Comparison of ENCODE assay signal across 18 mouse cellular contexts in the genomic region with DNA sequence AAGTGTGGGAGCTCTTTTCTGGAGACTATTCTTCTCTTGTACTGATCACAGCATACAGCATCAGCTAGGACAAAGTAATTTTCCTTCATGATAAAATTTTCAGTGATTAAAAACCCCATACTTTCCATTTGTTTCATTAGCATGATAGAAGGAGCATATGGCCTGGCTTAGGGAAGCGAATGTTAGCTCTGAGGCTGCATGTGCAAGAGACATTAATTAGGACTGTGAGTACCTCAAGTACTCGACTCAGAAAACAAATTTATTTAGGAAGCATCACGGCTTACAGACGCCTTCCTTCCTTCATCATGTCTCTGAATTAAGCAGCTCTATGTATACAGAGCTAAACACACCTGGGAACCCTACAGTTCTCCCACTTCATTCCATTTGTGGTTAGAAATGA.
DNase-seq lines count a peak whose midpoint lies in the region; ATAC-seq and TF ChIP-seq lines count a peak whose summit lies in the region.
"Had no signal": no experiment of that assay in that cellular context is flagged by ENCODE, and none has a peak within 500 bp of the region (broad histone marks: within the 10 kb centered on the region; RNA-seq: fewer than 3 reads in every experiment).

No protein-coding gene starts in this region.

- no peaks in the 10 kb centered on the region for H3K36me3 ChIP-seq in forebrain, embryonic 14.5 days (ENCODE audit: control insufficient read depth, insufficient read depth, low read length)
- H3K36me3 ChIP-seq in forebrain, embryonic 12.5 days (replicated peaks): no peaks in the 10 kb centered on the region
- H3K36me3 ChIP-seq in CH12.LX (replicated peaks in 1 of 2; ENCODE audit: control insufficient read depth in 1 of 2, insufficient read depth in 1 of 2, low read length in 1 of 2): no peaks in the 10 kb centered on the region
- H3K36me3 ChIP-seq: embryonic facial prominence, embryonic 10.5 days; heart, embryonic 12.5 days; hindbrain, embryonic 10.5 days had no signal

- no peak; the same call in 1 of the 2 replicates for TF ChIP-seq EP300 in CH12.LX (IDR thresholded peaks at IDR 0.05; ENCODE audit: low read length)

- dilution Hi-C loops in CH12.LX (cut with MboI; ENCODE audit: extremely low pct_ligation_motif_present, extremely low pct_unique_long_range_greater_than_20kb, low sequenced_read_pairs): no loop called here

- no peak for TF ChIP-seq POLR2A in CH12.LX (IDR thresholded peaks at IDR 0.05; ENCODE audit: low read depth, low read length)

- TF ChIP-seq CTCF in CH12.LX (conservative IDR thresholded peaks at IDR 0.05 in 1 of 2, IDR thresholded peaks at IDR 0.05 in 1 of 2; ENCODE audit: low read depth in 2 of 2, low read length in 2 of 2): no peak

- peak; percentile 60 for DNase-seq in forebrain, embryonic 14.5 days (ENCODE audit: low spot score)
- DNase-seq in layer of hippocampus, adult 18-20 months (ENCODE audit: low spot score in 2 of 2): peak; percentile 26 to 76
- DNase-seq in layer of hippocampus, postnatal 36 days: no peak
- DNase-seq in CH12.LX (ENCODE audit: extremely low read depth): peak; percentile 27
- peak; percentile 65 for DNase-seq in layer of hippocampus, adult 9-11 months
- DNase-seq in yolk sac, embryonic 10.5 days (ENCODE audit: low spot score): no peak
- DNase-seq: adrenal gland, postnatal 14 days; cerebellum, adult 2 months; cerebellum, postnatal 10 days; gastrocnemius, adult 2 months; gastrocnemius, postnatal 25 days had no signal

- 50% methylated on average over 4 of the region's 4 CpGs for WGBS in forebrain, embryonic 14.5 days
- 70% methylated on average over 4 of the region's 4 CpGs for WGBS in forebrain, embryonic 12.5 days

- no peak overlapping the region for H3K4me2 ChIP-seq in forebrain, embryonic 14.5 days (ENCODE audit: low read length)
- H3K4me2 ChIP-seq in forebrain, embryonic 12.5 days: no peak overlapping the region
- H3K4me2 ChIP-seq in CH12.LX (ENCODE audit: insufficient read depth, low read depth, poor library complexity, severe bottlenecking): no peak overlapping the region
- H3K4me2 ChIP-seq: heart, embryonic 12.5 days; hindbrain, embryonic 14.5 days had no signal

- ATAC-seq in forebrain, embryonic 14.5 days: peak; percentile 65
- no peak for ATAC-seq in forebrain, embryonic 12.5 days (ENCODE audit: low FRiP score)
- ATAC-seq: activated CD4-positive, CD25-positive, alpha-beta regulatory T cell, adult 4 months; Patski had no signal

- no peak overlapping the region for H3K9ac ChIP-seq in forebrain, embryonic 14.5 days (ENCODE audit: low read length)
- no peak overlapping the region for H3K9ac ChIP-seq in forebrain, embryonic 12.5 days
- peak overlapping the region; percentile 77; the same call in 1 of the 2 replicates for H3K9ac ChIP-seq in CH12.LX (ENCODE audit: insufficient read depth, low read depth)
- H3K9ac ChIP-seq: heart, embryonic 12.5 days; hindbrain, embryonic 14.5 days had no signal

- no peaks in the 10 kb centered on the region for H3K79me2 ChIP-seq in CH12.LX (replicated peaks; ENCODE audit: control insufficient read depth, extremely low read depth, insufficient read depth, poor library complexity, severe bottlenecking)

- H3K27ac ChIP-seq in forebrain, embryonic 14.5 days (ENCODE audit: low read depth, low read length): peak overlapping the region; percentile 39; the same call in 1 of the 2 replicates
- H3K27ac ChIP-seq in forebrain, embryonic 12.5 days: no peak overlapping the region
- H3K27ac ChIP-seq in CH12.LX (ENCODE audit: insufficient read depth, low read depth): peak overlapping the region; percentile 80
- H3K27ac ChIP-seq: embryonic facial prominence, embryonic 10.5 days; gastrocnemius, adult 2 months; hindbrain, embryonic 10.5 days; hindbrain, embryonic 14.5 days had no signal

- no peak overlapping the region for H3K4me3 ChIP-seq in forebrain, embryonic 14.5 days (ENCODE audit: low read depth, low read length)
- H3K4me3 ChIP-seq in forebrain, embryonic 12.5 days (replicated peaks): no peak overlapping the region
- H3K4me3 ChIP-seq in CH12.LX (replicated peaks in 1 of 3; ENCODE audit: low read depth in 2 of 3, low read length in 2 of 3, poor library complexity in 1 of 3): no peak overlapping the region
- H3K4me3 ChIP-seq: embryonic facial prominence, embryonic 10.5 days; gastrocnemius, adult 2 months; heart, embryonic 12.5 days; hindbrain, embryonic 10.5 days had no signal

- no peaks in the 10 kb centered on the region for H3K9me3 ChIP-seq in forebrain, embryonic 14.5 days (replicated peaks; ENCODE audit: control insufficient read depth, low read length)
- no peaks in the 10 kb centered on the region for H3K9me3 ChIP-seq in forebrain, embryonic 12.5 days
- H3K9me3 ChIP-seq in CH12.LX (replicated peaks; ENCODE audit: low read length): no peaks in the 10 kb centered on the region
- H3K9me3 ChIP-seq: embryonic facial prominence, embryonic 10.5 days; heart, embryonic 12.5 days; hindbrain, embryonic 10.5 days had no signal

- TF ChIP-seq RAD21 in CH12.LX (IDR thresholded peaks at IDR 0.05; ENCODE audit: low read depth, low read length): no peak

- H3K4me1 ChIP-seq in forebrain, embryonic 14.5 days (ENCODE audit: control insufficient read depth, insufficient read depth, low read length): peaks cover 3% of the 10 kb centered on the region; the same call in 1 of the 2 replicates
- H3K4me1 ChIP-seq in forebrain, embryonic 12.5 days: peaks cover 12% of the 10 kb centered on the region; the same call in 1 of the 2 replicates
- peaks cover 37 to 91% of the 10 kb centered on the region in 2 experiments for H3K4me1 ChIP-seq in CH12.LX (ENCODE audit: control insufficient read depth in 1 of 2, insufficient read depth in 2 of 2)
- H3K4me1 ChIP-seq: heart, embryonic 12.5 days had no signal

- in situ Hi-C loops in CH12.LX (cut with MboI; ENCODE audit: low pct_ligation_motif_present, low pct_unique_long_range_greater_than_20kb, low sequenced_read_pairs): loop anchor here (5.0 kb wide), 1 partner anchor 99 kb away; no protein-coding TSS in a partner anchor

- no peaks in the 10 kb centered on the region for H3K27me3 ChIP-seq in forebrain, embryonic 14.5 days (replicated peaks; ENCODE audit: control insufficient read depth, insufficient read depth, low read length)
- no peaks in the 10 kb centered on the region for H3K27me3 ChIP-seq in forebrain, embryonic 12.5 days
- H3K27me3 ChIP-seq in CH12.LX (replicated peaks): no peaks in the 10 kb centered on the region
- H3K27me3 ChIP-seq: heart, embryonic 12.5 days; Patski had no signal

TF ChIP-seq in CH12.LX, 34 proteins besides CTCF, POLR2A, EP300 and RAD21:
- TF ChIP-seq HCFC1 (IDR thresholded peaks at IDR 0.05; ENCODE audit: low read depth, low read length) (no peak), MAX (IDR thresholded peaks at IDR 0.05; ENCODE audit: low read length) (no peak), ZMIZ1 (IDR thresholded peaks at IDR 0.05; ENCODE audit: low read depth, low read length) (no peak), TBP (conservative IDR thresholded peaks at IDR 0.05; ENCODE audit: low read depth, low read length) (no peak), ZNF384 (IDR thresholded peaks at IDR 0.05; ENCODE audit: low read depth, low read length) (no peak), MAFK (IDR thresholded peaks at IDR 0.05; ENCODE audit: insufficient replicate concordance, low read length) (no peak), POLR2AphosphoS2 (IDR thresholded peaks at IDR 0.05; ENCODE audit: low read depth, low read length) (no peak), MXI1 (IDR thresholded peaks at IDR 0.05; ENCODE audit: low read depth, low read length) (no peak), USF1 (IDR thresholded peaks at IDR 0.05; ENCODE audit: low read depth, low read length) (no peak), ZC3H11A (IDR thresholded peaks at IDR 0.05; ENCODE audit: low read depth, low read length) (no peak), MEF2A (IDR thresholded peaks at IDR 0.05; ENCODE audit: borderline replicate concordance, low read depth, low read length) (no peak), MAZ (IDR thresholded peaks at IDR 0.05; ENCODE audit: low read depth, low read length) (no peak), KAT2A (IDR thresholded peaks at IDR 0.05; ENCODE audit: insufficient replicate concordance, low read length) (no peak), JUN (IDR thresholded peaks at IDR 0.05; ENCODE audit: insufficient read depth, low read depth, low read length) (no peak), PAX5 (IDR thresholded peaks at IDR 0.05; ENCODE audit: low read length) (no peak), BHLHE40 (IDR thresholded peaks at IDR 0.05; ENCODE audit: low read depth, low read length) (no peak)

Comparison
In these comparisons a context has a peak if more than half of its experiments do, and no peak if none do; other contexts are left out.
1. DNase-seq: peak in forebrain, embryonic 14.5 days (single experiment), layer of hippocampus, adult 18-20 months (2 of 2), CH12.LX (single experiment) and layer of hippocampus, adult 9-11 months (single experiment); none in layer of hippocampus, postnatal 36 days (0 of 2) and yolk sac, embryonic 10.5 days (single experiment).